Comparison of ENCODE assay signal across 9 mouse cellular contexts in genomic region chr10:81410350-81410749, GRCm38 (mm10). TPM values are rescaled to one million over a fixed set of nuclear protein-coding genes. Genes with fewer than 3 reads are reported as not detected.
DNase-seq lines count a peak whose midpoint lies in the region; ATAC-seq and TF ChIP-seq lines count a peak whose summit lies in the region.
"Had no signal": no experiment of that assay in that cellular context is flagged by ENCODE, and none has a peak within 500 bp of the region (broad histone marks: within the 10 kb centered on the region; RNA-seq: fewer than 3 reads in every experiment).

No protein-coding gene starts in this region.

- H3K4me1 ChIP-seq in lung, adult 2 months (ENCODE audit: control insufficient read depth, insufficient read depth, low read length), result peaks cover 84% of the 10 kb centered on the region
- H3K4me1 ChIP-seq in kidney, embryonic 16.5 days (ENCODE audit: insufficient read depth, low read length), result peaks cover 88% of the 10 kb centered on the region
- peaks cover 85% of the 10 kb centered on the region for H3K4me1 ChIP-seq in olfactory bulb, adult 2 months (ENCODE audit: control insufficient read depth, insufficient read depth, low read length)

- no peaks in the 10 kb centered on the region for H3K27me3 ChIP-seq in kidney, embryonic 16.5 days (ENCODE audit: insufficient read depth, low read length)

- TF ChIP-seq CTCF in lung, adult 2 months (IDR thresholded peaks at IDR 0.05; ENCODE audit: insufficient read depth, low read length), result no peak
- TF ChIP-seq CTCF in olfactory bulb, adult 2 months (IDR thresholded peaks at IDR 0.05; ENCODE audit: insufficient read depth, low read depth, low read length), result no peak

- no peak for ATAC-seq in kidney, embryonic 16.5 days (ENCODE audit: low FRiP score, low TSS enrichment)
- ATAC-seq: inflammation-experienced regulatory T-cells, adult 6 months had no signal

- H3K4me3 ChIP-seq in lung, adult 2 months (replicated peaks; ENCODE audit: extremely low read depth, low read depth, low read length), result no peak overlapping the region
- peak overlapping the region; percentile 11; the same call in 1 of the 2 replicates for H3K4me3 ChIP-seq in kidney, embryonic 16.5 days (ENCODE audit: low read length)
- no peak overlapping the region for H3K4me3 ChIP-seq in olfactory bulb, adult 2 months (ENCODE audit: insufficient read depth, low read depth, low read length)

- TF ChIP-seq POLR2A in lung, adult 2 months (IDR thresholded peaks at IDR 0.05; ENCODE audit: borderline replicate concordance, extremely low read depth, low read depth, low read length), result no peak
- TF ChIP-seq POLR2A in olfactory bulb, adult 2 months (IDR thresholded peaks at IDR 0.05; ENCODE audit: insufficient read depth, low read depth, low read length), result no peak

- 26% methylated on average over 4 of the region's 4 CpGs for WGBS in lung, adult 2 months
- WGBS in kidney, embryonic 16.5 days, result 60% methylated on average over 4 of the region's 4 CpGs
- WGBS in olfactory bulb, adult 2 months, result 78% methylated on average over 4 of the region's 4 CpGs

- peaks cover 30% of the 10 kb centered on the region; the same call in 1 of the 2 replicates for H3K36me3 ChIP-seq in kidney, embryonic 16.5 days (ENCODE audit: insufficient read depth, low read length)

- H3K27ac ChIP-seq in kidney, embryonic 16.5 days (ENCODE audit: low read length), result peak overlapping the region; percentile 85
- H3K27ac ChIP-seq in olfactory bulb, adult 2 months (ENCODE audit: insufficient read depth, low read depth, low read length), result peak overlapping the region; percentile 88

- H3K9ac ChIP-seq in kidney, embryonic 16.5 days (replicated peaks; ENCODE audit: low read length), result peak overlapping the region; percentile 32; the same call in 1 of the 2 replicates

- peak overlapping the region; percentile 31 for H3K4me2 ChIP-seq in kidney, embryonic 16.5 days (replicated peaks; ENCODE audit: low read depth, low read length)

- DNase-seq in cerebellum, adult 11-12 months, result peak; percentile 63
- no peak for DNase-seq in cerebellum, adult 9-10 months
- peak; percentile 42 for DNase-seq in lung, adult 2 months
- DNase-seq in lung, postnatal 25 days (ENCODE audit: low spot score), result no peak
- DNase-seq in spleen, postnatal 36 days (ENCODE audit: low spot score in 2 of 2), result no peak
- DNase-seq in right cerebral cortex, postnatal 10 days (ENCODE audit: low spot score in 2 of 2), result no peak

- no peaks in the 10 kb centered on the region for H3K9me3 ChIP-seq in kidney, embryonic 16.5 days (ENCODE audit: low read length)

RNA-seq across cellular contexts. Expression of gene Smim24, which starts 17.5 kb away (rescaled TPM):
- polyA plus RNA-seq in lung, adult 2 months (2012; rRNA removed), result 8.8 and 10.1 TPM in 2 replicates
- 42.7 and 44.1 TPM in 2 replicates for polyA plus RNA-seq in kidney, embryonic 16.5 days (2015; fragmentation: Nextera tagmentation; extraction: Ambion mirVana)
- not detected in 2 replicates for polyA plus RNA-seq in olfactory bulb, adult 2 months (2012; ENCODE audit: insufficient read depth, insufficient read length, low replicate concordance, missing spikeins)

RNA-seq across cellular contexts. Expression of gene Gm48552, which starts 21.5 kb away (rescaled TPM):
- polyA plus RNA-seq in lung, adult 2 months (2012; rRNA removed), result 3.6 and 5.9 TPM in 2 replicates
- 1.4 and 1.6 TPM in 2 replicates for polyA plus RNA-seq in kidney, embryonic 16.5 days (2015; fragmentation: Nextera tagmentation; extraction: Ambion mirVana)
- polyA plus RNA-seq in olfactory bulb, adult 2 months (2012; ENCODE audit: insufficient read depth, insufficient read length, low replicate concordance, missing spikeins), result not detected in 2 replicates

RNA-seq across cellular contexts. Expression of gene Gm48551, which starts 26.1 kb away (rescaled TPM):
- 3.7 and 6.3 TPM in 2 replicates for polyA plus RNA-seq in lung, adult 2 months (2012; rRNA removed)
- 5.0 and 5.2 TPM in 2 replicates for polyA plus RNA-seq in kidney, embryonic 16.5 days (2015; fragmentation: Nextera tagmentation; extraction: Ambion mirVana)
- polyA plus RNA-seq in olfactory bulb, adult 2 months (2012; ENCODE audit: insufficient read depth, insufficient read length, low replicate concordance, missing spikeins), result not detected in 2 replicates

RNA-seq across cellular contexts. Expression of gene Dohh, which starts 26.1 kb away (rescaled TPM):
- 79.2 and 83.4 TPM in 2 replicates for polyA plus RNA-seq in lung, adult 2 months (2012; rRNA removed)
- polyA plus RNA-seq in kidney, embryonic 16.5 days (2015; fragmentation: Nextera tagmentation; extraction: Ambion mirVana), result 87.6 and 104 TPM in 2 replicates
- not detected in 2 replicates for polyA plus RNA-seq in olfactory bulb, adult 2 months (2012; ENCODE audit: insufficient read depth, insufficient read length, low replicate concordance, missing spikeins)

RNA-seq across cellular contexts. Expression of gene Fzr1, which starts 32.0 kb away (rescaled TPM):
- 59.3 and 61.8 TPM in 2 replicates for polyA plus RNA-seq in lung, adult 2 months (2012; rRNA removed)
- polyA plus RNA-seq in kidney, embryonic 16.5 days (2015; fragmentation: Nextera tagmentation; extraction: Ambion mirVana), result 111 and 115 TPM in 2 replicates
- polyA plus RNA-seq in olfactory bulb, adult 2 months (2012; ENCODE audit: insufficient read depth, insufficient read length, low replicate concordance, missing spikeins), result not detected in 2 replicates

Comparison
In these comparisons a context has a peak if more than half of its experiments do, and no peak if none do; other contexts are left out.
1. DNase-seq: peak in cerebellum, adult 11-12 months (single experiment) and lung, adult 2 months (single experiment); none in cerebellum, adult 9-10 months (single experiment), lung, postnatal 25 days (single experiment), spleen, postnatal 36 days (0 of 2) and right cerebral cortex, postnatal 10 days (0 of 2).